Mouse (Mus musculus) myocyte (in vitro differentiated cells): Measurements from ENCODE around the gene Lgals9. TPM values are rescaled to one million over a fixed set of nuclear protein-coding genes. Genes with fewer than 3 reads are reported as not detected.

Experiments used
- H3K27me3 ChIP-seq: one replicate; pipeline ENCODE4 v1.6.1; 2011; ENCODE audit not compliant: control insufficient read depth, insufficient read depth, insufficient read length
- H3K36me3 ChIP-seq: one replicate; pipeline ENCODE4 v1.6.1; 2011; ENCODE audit not compliant: control insufficient read depth, insufficient read depth
- H3K4me2 ChIP-seq: one replicate; pipeline ENCODE4 v1.6.1; 2011; ENCODE audit warnings: low read depth, control low read depth
- H3K4me3 ChIP-seq: one replicate; pipeline ENCODE4 v1.5.1; 2011; ENCODE audit warnings: mild to moderate bottlenecking, control low read depth, moderate library complexity
- H3K79me2 ChIP-seq: one replicate; pipeline ENCODE4 v1.6.1; 2011; ENCODE audit not compliant: control insufficient read depth, insufficient read depth
- H3ac ChIP-seq: one replicate; pipeline ENCODE4 v1.6.1; 2011; ENCODE audit not compliant: control insufficient read depth, insufficient read length
- CEBPB ChIP-seq: IDR thresholded peaks from 2 replicates; pipeline ENCODE4 v1.6.1; 2011; ENCODE audit warnings: mild to moderate bottlenecking, moderate library complexity; ENCODE audit not compliant: poor library complexity, insufficient read depth, severe bottlenecking
- E2F4 ChIP-seq: IDR thresholded peaks from one replicate; pipeline ENCODE4 v1.6.1; 2011; ENCODE audit warnings: mild to moderate bottlenecking, control low read depth, moderate library complexity; ENCODE audit not compliant: insufficient read depth
- MAX ChIP-seq: IDR thresholded peaks from one replicate; pipeline ENCODE4 v1.6.1; 2011; ENCODE audit warnings: low read depth, mild to moderate bottlenecking, control low read depth
- MYOD1 ChIP-seq, 3 experiments: IDR thresholded peaks; one replicate each; pipeline ENCODE4 v1.6.1; 2011; ENCODE audit warnings: control low read depth in 2 of 3, low read depth in 2 of 3, mild to moderate bottlenecking in 2 of 3, moderate library complexity in 1 of 3; ENCODE audit not compliant: insufficient read length in 2 of 3, control insufficient read depth in 1 of 3
- MYOG ChIP-seq, 3 experiments: IDR thresholded peaks; one replicate each; pipeline ENCODE4 v1.6.1; 2011; ENCODE audit warnings: control low read depth in 2 of 3, low read depth in 2 of 3, mild to moderate bottlenecking in 2 of 3; ENCODE audit not compliant: insufficient read length in 2 of 3, control insufficient read depth in 1 of 3, insufficient read depth in 1 of 3
- POLR2A ChIP-seq: IDR thresholded peaks from one replicate; pipeline ENCODE4 v1.6.1; 2011; ENCODE audit warnings: low read depth, mild to moderate bottlenecking, control low read depth, moderate library complexity; ENCODE audit not compliant: insufficient read length
- POLR2AphosphoS2 ChIP-seq: IDR thresholded peaks from one replicate; pipeline ENCODE4 v1.6.1; 2011; ENCODE audit warnings: low read depth, control low read depth; ENCODE audit not compliant: insufficient read length
- REST ChIP-seq: IDR thresholded peaks from one replicate; pipeline ENCODE4 v1.6.1; 2011; ENCODE audit warnings: mild to moderate bottlenecking, control low read depth, moderate library complexity; ENCODE audit not compliant: insufficient read depth, insufficient read length
- SRF ChIP-seq: IDR thresholded peaks from one replicate; pipeline ENCODE4 v1.6.1; 2011; ENCODE audit warnings: low read depth; ENCODE audit not compliant: control insufficient read depth, insufficient read length
- TCF12 ChIP-seq: IDR thresholded peaks from one replicate; pipeline ENCODE4 v1.6.1; 2011; ENCODE audit warnings: mild to moderate bottlenecking, control low read depth; ENCODE audit not compliant: poor library complexity, insufficient read depth, severe bottlenecking
- TCF3 ChIP-seq: IDR thresholded peaks from one replicate; pipeline ENCODE4 v1.6.1; 2011; ENCODE audit warnings: low read depth, control low read depth; ENCODE audit not compliant: insufficient read length
- USF1 ChIP-seq: IDR thresholded peaks from one replicate; pipeline ENCODE4 v1.6.1; 2011; ENCODE audit warnings: low read depth, mild to moderate bottlenecking, control low read depth, moderate library complexity
- polyA plus RNA-seq: library from polyadenylated mRNA; unstranded; fragments of >200 nt; fragmentation: generic; extraction: Trizol; gene quantifications from one replicate; pipeline ENCODE4 v1.2.1, GENCODE M21; 2012; ENCODE audit warnings: missing spikeins

The Lgals9 gene
- polyA plus RNA-seq, 1 experiment = 20.9 TPM

DNA sequence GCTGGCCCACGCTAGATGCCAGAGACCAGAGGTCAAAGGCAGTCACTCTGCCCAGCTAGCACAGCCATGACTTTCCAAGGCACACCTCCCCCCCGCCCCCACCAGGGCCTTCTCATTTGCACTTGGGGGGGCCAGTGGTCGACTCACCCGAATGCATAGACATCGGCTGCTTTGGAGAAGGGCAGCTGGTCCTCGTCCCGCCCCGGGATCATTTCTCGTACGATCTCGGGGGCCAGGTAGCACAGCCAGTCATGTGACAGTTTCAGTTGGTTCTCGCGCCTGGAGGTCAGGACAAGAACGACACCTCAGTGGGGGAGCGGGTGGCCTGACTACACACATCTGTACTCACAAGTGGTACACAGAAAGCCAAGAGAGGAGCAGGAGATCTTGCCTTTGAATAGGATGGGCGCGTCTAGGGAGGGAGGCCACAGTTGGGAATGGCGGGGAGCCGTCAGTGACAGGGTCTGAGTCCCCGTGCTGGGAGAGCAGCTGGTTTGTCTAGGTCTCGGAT lies 35.8 kb upstream of the Lgals9 start:
- H3K79me2 ChIP-seq = no peaks in the 10 kb centered on the region
- no peaks in the 10 kb centered on the region for H3K36me3 ChIP-seq
- H3K27me3 ChIP-seq = no peaks in the 10 kb centered on the region
- no peak overlapping the region for H3ac ChIP-seq
- TF ChIP-seq MYOD1 (IDR thresholded peaks at IDR 0.05; ENCODE audit: control insufficient read depth in 1 of 3, insufficient read length in 2 of 3, low read depth in 2 of 3) = no peak
- no peak for TF ChIP-seq REST
- TF ChIP-seq TCF3 = no peak
- H3K4me3 ChIP-seq = no peak overlapping the region
- no peak overlapping the region for H3K4me2 ChIP-seq

DNA sequence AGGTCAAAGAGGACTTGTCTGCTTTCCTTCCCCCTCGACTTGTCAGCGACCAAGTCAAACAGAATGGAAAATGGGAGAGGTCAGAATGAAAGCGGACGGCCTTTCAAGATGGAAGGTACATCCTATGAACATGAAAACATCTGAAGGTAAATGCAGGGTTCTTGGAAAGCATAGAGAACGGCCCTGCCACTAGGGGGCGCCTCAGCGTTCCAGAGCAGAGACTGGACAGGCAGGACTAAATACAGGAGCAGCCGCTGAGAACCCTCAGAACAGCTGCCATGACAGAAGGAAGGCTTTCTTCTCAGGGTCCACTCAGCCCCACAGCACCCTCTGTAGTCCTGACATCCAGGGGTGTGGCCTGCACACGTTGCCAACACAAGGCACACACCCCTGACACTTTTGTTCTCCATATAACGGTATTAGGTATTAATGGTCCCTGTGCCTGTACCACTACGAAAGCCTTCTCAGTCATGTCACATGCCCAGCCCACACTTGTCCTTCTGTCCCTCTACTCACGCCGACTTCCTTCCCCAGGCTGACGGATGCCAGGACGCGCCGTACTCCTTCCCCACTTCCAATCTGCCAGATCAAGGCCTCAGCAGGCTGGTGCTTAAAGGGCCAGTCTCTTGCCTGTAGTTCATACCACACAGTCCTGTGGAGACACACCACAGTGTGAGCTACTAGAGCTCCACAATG lies 35.2 kb upstream of the Lgals9 start:
- H3K36me3 ChIP-seq = no peaks in the 10 kb centered on the region

GRCm38 (mm10) chr11:79018954-79019704 lies 34.4 kb upstream of the Lgals9 start:
- Histone ChIP-seq H3K27me3 (no peaks in the 10 kb centered on the region), H3K36me3 (no peaks in the 10 kb centered on the region)
- TF ChIP-seq REST (no peak), POLR2AphosphoS2 (no peak), USF1 (no peak), POLR2A (no peak), TCF3 (no peak), TCF12 (no peak), MYOD1 (IDR thresholded peaks at IDR 0.05; ENCODE audit: control insufficient read depth in 1 of 3, insufficient read length in 2 of 3, low read depth in 2 of 3) (no peak), MAX (no peak), E2F4 (no peak), SRF (no peak)

More for the DNA sequence above, 35.2 kb upstream of the Lgals9 start:
- Histone ChIP-seq H3K4me2 (no peak overlapping the region), H3K4me3 (no peak overlapping the region), H3K79me2 (no peaks in the 10 kb centered on the region), H3K27me3 (no peaks in the 10 kb centered on the region), H3ac (no peak overlapping the region)
- TF ChIP-seq MYOG (IDR thresholded peaks at IDR 0.05; ENCODE audit: control insufficient read depth in 1 of 3, insufficient read depth in 1 of 3, insufficient read length in 2 of 3, low read depth in 2 of 3) (peak in 1 of 3 experiments; percentile 30), POLR2AphosphoS2 (no peak), MAX (no peak), MYOD1 (IDR thresholded peaks at IDR 0.05; ENCODE audit: control insufficient read depth in 1 of 3, insufficient read length in 2 of 3, low read depth in 2 of 3) (peak in 1 of 3 experiments; percentile 39), USF1 (no peak), REST (no peak), TCF12 (no peak)

DNA sequence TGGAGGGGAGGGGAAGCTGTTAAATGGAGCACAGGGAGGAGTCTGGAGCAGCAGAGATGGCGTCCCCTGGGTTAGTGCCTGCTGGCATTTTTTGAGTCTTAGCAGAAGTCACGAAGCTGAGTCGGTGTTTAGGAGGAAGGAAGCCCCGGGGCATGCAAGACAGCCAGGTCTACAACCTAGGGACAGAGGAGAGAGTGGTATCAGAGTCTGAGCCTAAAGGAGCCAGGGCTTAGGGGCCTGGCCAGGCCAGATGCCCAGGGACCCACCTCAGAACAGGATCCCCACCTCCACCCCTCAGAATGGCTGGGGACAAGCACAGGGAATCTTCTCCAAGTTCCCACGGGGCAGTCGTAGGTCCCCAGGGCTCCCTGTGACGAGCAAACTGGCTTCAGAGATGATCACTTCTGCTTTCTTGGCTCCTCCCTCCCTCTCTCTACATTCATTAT lies 32.4 kb upstream of the Lgals9 start:
- Histone ChIP-seq H3K4me2 (no peak overlapping the region), H3K36me3 (no peaks in the 10 kb centered on the region), H3K79me2 (no peaks in the 10 kb centered on the region), H3ac (no peak overlapping the region), H3K27me3 (no peaks in the 10 kb centered on the region), H3K4me3 (no peak overlapping the region)
- TF ChIP-seq SRF (no peak), TCF12 (no peak), MYOD1 (IDR thresholded peaks at IDR 0.05; ENCODE audit: control insufficient read depth in 1 of 3, insufficient read length in 2 of 3, low read depth in 2 of 3) (no peak), POLR2A (no peak), CEBPB (no peak), USF1 (no peak), TCF3 (no peak), MAX (no peak), E2F4 (no peak)

More at GRCm38 (mm10) chr11:79018954-79019704, 34.4 kb upstream of the Lgals9 start:
- H3K4me3 ChIP-seq = no peak overlapping the region
- no peak overlapping the region for H3ac ChIP-seq
- no peaks in the 10 kb centered on the region for H3K79me2 ChIP-seq
- no peak overlapping the region for H3K4me2 ChIP-seq

- H3K27me3 ChIP-seq = no peaks in the 10 kb centered on the region
- H3K79me2 ChIP-seq = no peaks in the 10 kb centered on the region
- no peak overlapping the region for H3K4me2 ChIP-seq
- TF ChIP-seq SRF (no peak), USF1 (no peak), TCF12 (no peak), TCF3 (no peak), REST (no peak), POLR2A (no peak), POLR2AphosphoS2 (no peak), MYOD1 (IDR thresholded peaks at IDR 0.05; ENCODE audit: control insufficient read depth in 1 of 3, insufficient read length in 2 of 3, low read depth in 2 of 3) (no peak), MAX (no peak), CEBPB (no peak)
- no peaks in the 10 kb centered on the region for H3K36me3 ChIP-seq
- H3ac ChIP-seq = no peak overlapping the region
- H3K4me3 ChIP-seq = no peak overlapping the region
Measured at GRCm38 (mm10) chr11:79016236-79016635, 31.5 kb upstream of the Lgals9 start.
